Mouse (Mus musculus) activated CD4-positive, CD25-positive, alpha-beta regulatory T cell, adult 4 months (primary cell): ENCODE data around the gene Ddx5. TPM values are rescaled to one million over a fixed set of nuclear protein-coding genes. Genes with fewer than 3 reads are reported as not detected.
"Not testable (repeated sequence)": the region's sequence is repeated elsewhere in the genome, so short reads cannot be mapped to it uniquely, and the experiment has no call there.

Experiments
- ATAC-seq: one replicate; pipeline ENCODE4 v1.8.0; 2017
- polyA plus RNA-seq, 2 experiments: library from polyadenylated mRNA; unstranded; fragments of 100-300 nt; shearing (Covaris generic); gene quantifications; one replicate each; pipeline ENCODE4 v1.2.1; 2017

The Ddx5 gene
- 100 to 1,000 TPM; 413 to 476 TPM for polyA plus RNA-seq

GRCm38 (mm10) chr11:106788775-106789459, at the start of gene Ddx5, which contains the start of gene Cep95:
Gene Ddx5, minus strand, starts transcription at chr11:106789185.
Gene Cep95, plus strand, starts transcription at chr11:106789252.
- peak; percentile 58 for ATAC-seq

GRCm38 (mm10) chr11:106828079-106828478, 39.1 kb upstream of the Ddx5 start:
- no peak for ATAC-seq

- no peak for ATAC-seq
These were observed 35.4 kb upstream of the Ddx5 start for GRCm38 (mm10) chr11:106824403-106824802.

- ATAC-seq, result no peak
These were observed 34.8 kb upstream of the Ddx5 start for GRCm38 (mm10) chr11:106823741-106824140.

- ATAC-seq, result no peak
These were observed 33.9 kb upstream of the Ddx5 start for GRCm38 (mm10) chr11:106822911-106823310.

GRCm38 (mm10) chr11:106822491-106822890, 33.5 kb upstream of the Ddx5 start:
- ATAC-seq, result no peak

GRCm38 (mm10) chr11:106821397-106821796, 32.4 kb upstream of the Ddx5 start:
- no peak for ATAC-seq

- ATAC-seq, result no peak
These were observed 32.0 kb upstream of the Ddx5 start for GRCm38 (mm10) chr11:106820972-106821371.

GRCm38 (mm10) chr11:106820252-106820651, 31.3 kb upstream of the Ddx5 start:
- ATAC-seq, result no peak

GRCm38 (mm10) chr11:106819595-106819994, 30.6 kb upstream of the Ddx5 start:
- no peak for ATAC-seq

- ATAC-seq, result no peak
These were observed 29.4 kb upstream of the Ddx5 start for GRCm38 (mm10) chr11:106818341-106818740.

GRCm38 (mm10) chr11:106817808-106818207, 28.8 kb upstream of the Ddx5 start:
- ATAC-seq, result no peak

GRCm38 (mm10) chr11:106817156-106817555, 28.2 kb upstream of the Ddx5 start:
- ATAC-seq, result no peak

- no peak for ATAC-seq
These were observed 27.3 kb upstream of the Ddx5 start for GRCm38 (mm10) chr11:106816316-106816715.

- no peak for ATAC-seq
These were observed 26.8 kb upstream of the Ddx5 start for GRCm38 (mm10) chr11:106815761-106816160.

- no peak for ATAC-seq
These were observed 26.3 kb upstream of the Ddx5 start for GRCm38 (mm10) chr11:106815331-106815730.

GRCm38 (mm10) chr11:106814601-106815320, 25.8 kb upstream of the Ddx5 start:
- ATAC-seq, result no peak

GRCm38 (mm10) chr11:106812410-106813136, 23.6 kb upstream of the Ddx5 start:
- ATAC-seq, result no peak

- ATAC-seq, result not testable (repeated sequence)
These were observed 18.5 kb upstream of the Ddx5 start for GRCm38 (mm10) chr11:106807442-106807841.

- ATAC-seq, result no peak
These were observed 13.2 kb upstream of the Ddx5 start for GRCm38 (mm10) chr11:106802069-106802627.

- ATAC-seq, result no peak
These were observed 6.7 kb upstream of the Ddx5 start for GRCm38 (mm10) chr11:106795679-106796078.

- no peak for ATAC-seq
These were observed 4.9 kb upstream of the Ddx5 start for GRCm38 (mm10) chr11:106793846-106794245.

GRCm38 (mm10) chr11:106789649-106790048, 664 bp upstream of the Ddx5 start:
- no peak for ATAC-seq
